Mouse (Mus musculus) layer of hippocampus, postnatal 14 days (tissue): ENCODE data around the gene Gm45837. TPM values are rescaled to one million over a fixed set of nuclear protein-coding genes. Genes with fewer than 3 reads are reported as not detected.

Source experiments
- DNase-seq, 2 experiments: peaks; one replicate each; pipeline ENCODE4 v3.0.0; 2021 to 2022; ENCODE audit warnings: low spot score in 2 of 2, mixed read lengths in 1 of 2
- total RNA-seq, 2 experiments: library from RNA; stranded (reverse); gene quantifications; 2 replicates each; pipeline ENCODE4 v1.2.3; 2021

Gm45837 gene
- total RNA-seq, 2 experiments from 2014 or later = not detected

- DNase-seq = no peak
Observed at GRCm38 (mm10) chr7:101498385-101498784, 87.7 kb downstream of the Gm45837 start.

- DNase-seq = peak; percentile 46 to 50
Observed at GRCm38 (mm10) chr7:101499251-101499650, 88.6 kb downstream of the Gm45837 start.

DNA sequence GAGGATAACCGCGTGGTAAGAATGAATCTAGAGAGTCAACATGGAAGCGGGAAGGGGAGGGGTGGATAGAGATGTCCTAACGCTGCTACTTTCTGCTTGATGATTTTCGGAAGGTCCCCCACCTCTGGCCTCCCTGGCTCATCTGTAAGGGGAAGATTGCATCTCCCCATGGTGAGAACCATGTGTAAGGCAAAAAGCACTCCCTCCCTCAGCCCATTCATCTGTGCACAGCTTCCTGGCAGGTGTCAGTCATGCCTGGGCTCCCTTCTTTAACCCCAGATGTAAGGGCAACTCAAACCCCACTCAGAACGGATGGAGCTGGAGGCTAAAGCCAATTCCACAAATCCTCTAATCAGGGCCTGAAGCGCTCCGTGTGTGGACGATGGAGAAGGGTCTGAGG, 89.0 kb downstream of the Gm45837 start:
- DNase-seq = no peak

GRCm38 (mm10) chr7:101501236-101501635, 90.5 kb downstream of the Gm45837 start:
- no peak for DNase-seq

GRCm38 (mm10) chr7:101501675-101502074, 91.0 kb downstream of the Gm45837 start:
- DNase-seq = no peak

DNA sequence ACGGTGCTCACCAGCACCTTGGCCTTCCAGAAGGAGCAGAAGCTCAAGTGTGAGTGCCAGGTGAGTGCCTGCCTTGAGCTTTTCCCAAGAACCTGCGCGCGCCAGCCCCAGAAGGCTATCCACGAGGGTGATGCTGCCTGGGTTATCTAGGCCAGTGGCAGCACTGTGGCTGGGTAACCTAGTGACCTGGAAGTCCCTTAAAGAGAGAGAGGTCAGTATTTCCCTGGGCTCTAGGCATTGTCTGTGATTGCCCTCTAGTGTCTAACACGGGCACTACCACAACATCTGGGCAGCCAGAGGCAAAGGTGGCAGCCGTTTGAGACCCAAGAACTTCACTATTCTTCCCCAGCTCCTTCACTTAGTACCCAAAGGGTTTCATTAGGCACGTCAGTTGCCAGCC, 92.7 kb downstream of the Gm45837 start:
- DNase-seq = peak; percentile 49 to 51

DNA sequence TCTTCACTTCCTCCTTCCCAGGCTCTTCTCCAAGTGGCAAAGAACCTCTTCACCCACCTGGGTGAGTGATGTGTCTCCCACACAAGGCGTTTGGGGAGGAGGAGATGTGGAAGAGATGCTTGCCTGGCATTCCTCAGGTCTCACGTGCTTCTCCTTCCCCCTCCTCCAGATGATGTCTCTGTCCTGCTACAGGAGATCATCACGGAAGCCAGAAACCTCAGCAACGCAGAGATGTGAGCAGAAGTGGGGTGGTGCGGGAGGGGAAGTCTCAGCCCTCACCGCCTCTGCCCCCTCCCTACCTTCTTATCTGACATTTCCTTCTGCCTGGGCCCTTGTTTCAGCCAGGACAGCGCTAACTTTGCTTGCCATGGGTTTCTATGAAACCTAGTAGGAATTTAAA, 93.1 kb downstream of the Gm45837 start:
- DNase-seq = no peak

DNA sequence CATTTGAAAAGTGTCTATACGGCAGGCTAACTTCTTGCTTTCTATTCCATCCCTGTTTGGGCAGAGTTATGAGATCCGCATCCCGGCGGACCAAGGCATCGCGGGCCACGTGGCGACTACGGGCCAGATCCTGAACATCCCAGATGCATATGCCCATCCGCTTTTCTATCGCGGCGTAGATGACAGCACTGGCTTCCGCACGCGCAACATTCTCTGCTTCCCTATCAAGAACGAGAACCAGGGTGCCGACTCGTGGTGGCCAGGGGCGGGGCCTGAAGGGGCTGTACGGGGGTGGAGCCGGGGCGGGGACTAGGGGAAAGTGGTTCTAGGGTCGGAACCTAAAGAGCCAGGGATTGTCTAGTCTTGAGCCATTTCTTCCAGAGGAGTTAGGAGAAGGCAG, 93.8 kb downstream of the Gm45837 start:
- no peak for DNase-seq

DNA sequence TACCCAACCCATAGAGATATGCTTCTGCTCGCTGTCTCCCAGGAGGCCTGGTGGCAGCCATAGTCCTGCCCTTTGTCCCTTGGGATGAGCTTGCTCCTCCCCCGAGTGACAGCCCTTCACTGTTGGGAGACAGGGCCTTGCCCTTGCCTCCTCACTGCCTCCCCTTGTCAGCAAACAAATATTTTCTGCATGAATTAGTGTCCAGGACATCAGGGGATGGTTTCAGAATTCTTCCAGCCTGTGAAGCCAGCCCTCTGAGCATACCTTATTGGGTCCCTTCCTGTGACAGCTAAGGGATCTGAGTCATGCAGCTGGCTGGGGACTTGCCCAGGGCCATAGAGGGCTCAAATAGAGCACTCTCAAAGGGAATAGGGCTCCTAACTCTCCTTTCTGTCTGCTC, 98.5 kb downstream of the Gm45837 start:
- no peak for DNase-seq

- peak in 1 of 2 experiments; percentile 36 for DNase-seq
Observed at GRCm38 (mm10) chr7:101513655-101514054, 103.0 kb downstream of the Gm45837 start.

DNA sequence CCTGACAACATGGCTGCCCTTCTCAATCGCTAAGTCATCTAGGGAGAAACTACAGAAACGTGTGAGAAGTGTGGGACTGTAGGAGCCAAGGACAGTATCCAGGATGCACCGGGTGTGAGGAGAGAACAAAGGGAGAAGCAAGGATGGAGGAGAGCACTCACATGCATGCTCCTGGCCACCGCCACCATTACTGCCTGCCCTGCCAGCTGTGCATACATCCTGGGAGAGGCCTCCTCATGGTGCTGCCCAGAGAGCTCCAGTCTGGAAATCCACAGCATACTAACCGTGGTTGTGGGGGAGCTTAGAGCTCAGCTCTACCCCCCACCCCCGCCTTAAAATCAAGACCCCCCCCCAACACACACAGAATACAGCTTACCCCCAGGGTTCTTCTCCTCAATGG, 104.1 kb downstream of the Gm45837 start:
- DNase-seq = no peak

GRCm38 (mm10) chr7:101515295-101515694, 104.6 kb downstream of the Gm45837 start:
- DNase-seq = no peak

DNA sequence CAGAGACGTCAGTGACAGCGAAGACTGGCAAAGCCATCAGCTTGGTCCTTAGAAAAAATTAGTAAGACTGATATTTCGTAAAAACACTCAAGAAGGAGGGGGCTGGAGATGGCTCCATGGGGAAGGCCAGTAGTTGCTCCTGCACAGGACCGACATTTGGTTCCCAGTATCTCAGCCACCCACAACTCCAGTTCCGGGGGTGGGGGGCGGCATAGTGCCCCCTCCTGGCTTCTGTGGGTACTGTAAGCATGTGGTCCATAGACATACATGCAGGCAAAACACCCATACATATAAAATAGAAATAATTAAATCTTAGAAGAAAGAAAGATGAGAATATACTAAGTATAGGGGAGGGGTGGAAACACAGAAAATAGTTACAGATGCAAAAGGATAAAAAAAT, 105.8 kb downstream of the Gm45837 start:
- DNase-seq = no peak

DNA sequence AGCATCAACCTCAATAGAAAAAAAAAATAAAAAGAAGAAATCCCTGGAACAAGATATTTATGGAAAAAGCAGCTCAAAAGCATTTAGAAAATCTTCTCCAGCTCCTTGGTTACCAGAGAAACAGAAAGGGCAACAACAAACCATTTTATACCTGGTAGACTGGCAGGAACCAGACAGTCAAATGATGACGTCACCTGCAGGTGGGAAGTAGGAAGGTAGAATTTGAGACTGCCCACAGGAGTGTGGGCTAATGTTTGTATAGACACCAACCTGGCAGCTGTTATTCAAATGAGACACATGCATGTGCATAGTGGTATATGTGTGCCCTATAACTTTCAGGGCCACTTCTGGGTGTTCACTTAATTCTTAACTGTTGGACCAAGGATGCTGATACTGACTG, 111.0 kb downstream of the Gm45837 start:
- no peak for DNase-seq

- DNase-seq = no peak
Observed at GRCm38 (mm10) chr7:101523205-101523604, 112.5 kb downstream of the Gm45837 start.

DNA sequence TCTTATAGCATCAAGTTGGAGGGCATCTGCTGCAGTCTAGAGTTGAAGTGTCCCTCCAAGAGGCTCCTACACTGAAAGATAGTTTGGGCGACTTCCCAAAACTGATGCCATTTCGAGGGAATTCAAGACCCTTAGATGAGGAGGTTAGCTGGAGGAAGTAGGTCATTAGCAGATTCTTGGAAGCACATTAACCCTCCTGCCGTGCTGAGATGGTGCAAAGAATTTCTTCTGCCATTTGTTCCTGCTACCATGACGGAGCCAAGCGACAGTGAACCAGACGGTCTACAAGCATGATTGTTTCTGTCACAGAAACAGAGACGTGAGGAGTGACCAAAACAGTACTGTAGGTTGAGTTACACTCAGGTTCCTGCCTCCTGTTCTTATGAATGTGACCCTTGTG, 115.8 kb downstream of the Gm45837 start:
- no peak for DNase-seq

DNA sequence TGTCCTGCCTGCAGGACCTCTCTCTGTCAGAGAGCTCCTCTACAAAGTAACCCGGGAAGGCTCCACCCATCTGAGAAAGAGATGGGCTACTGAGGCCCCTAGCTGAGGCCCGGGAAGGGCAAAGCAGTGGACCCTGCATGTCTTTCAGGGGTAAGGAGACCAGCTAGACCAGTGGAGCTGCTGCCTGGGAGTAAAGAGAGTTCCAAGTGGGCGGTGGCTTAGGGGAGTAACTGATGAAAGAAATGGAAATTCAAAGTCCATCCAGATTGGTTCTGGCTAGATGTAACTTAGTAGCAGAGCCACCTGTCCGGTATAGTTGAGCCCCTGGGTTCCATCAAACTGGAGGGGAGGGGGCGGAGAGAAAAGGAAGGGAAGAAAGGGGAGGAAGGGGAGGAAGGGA, 123.7 kb downstream of the Gm45837 start:
- no peak for DNase-seq

DNA sequence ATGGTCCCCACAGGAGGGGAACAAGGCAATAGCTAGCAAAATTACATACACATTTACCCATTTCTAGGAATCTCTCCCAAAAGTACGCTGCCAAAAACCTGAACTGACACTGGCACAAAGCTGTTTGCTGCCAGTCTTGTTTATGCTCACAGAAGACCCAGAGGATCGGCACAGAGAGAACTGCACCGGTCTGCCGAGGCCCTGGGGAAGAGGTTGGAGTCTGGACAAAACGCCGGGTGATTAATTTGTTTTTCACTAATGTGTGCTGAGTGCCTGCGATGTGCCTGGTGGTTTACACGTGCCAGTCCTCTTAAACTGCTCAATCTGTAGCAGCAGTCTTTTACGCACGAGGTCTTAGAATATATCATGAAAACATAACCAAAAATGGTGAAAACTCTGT, 124.4 kb downstream of the Gm45837 start:
- DNase-seq = no peak

DNA sequence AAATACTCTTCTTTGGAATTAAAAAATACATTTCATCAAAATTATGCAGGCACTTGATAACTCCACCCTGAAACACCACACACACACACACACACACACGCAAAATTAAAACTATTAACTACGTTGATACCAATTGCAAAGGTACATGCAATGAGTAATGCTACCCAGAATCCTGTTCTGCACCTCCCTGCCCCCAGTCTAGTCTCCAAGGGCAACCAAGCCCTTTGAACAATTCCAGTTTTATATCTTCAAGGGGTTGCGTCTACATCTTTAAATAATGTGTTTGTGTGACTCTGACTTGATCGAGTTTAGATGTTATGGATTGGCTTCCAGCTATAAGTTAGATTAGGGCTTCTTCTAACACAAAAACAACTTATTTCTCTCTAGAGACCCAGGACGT, 124.8 kb downstream of the Gm45837 start:
- no peak for DNase-seq

DNA sequence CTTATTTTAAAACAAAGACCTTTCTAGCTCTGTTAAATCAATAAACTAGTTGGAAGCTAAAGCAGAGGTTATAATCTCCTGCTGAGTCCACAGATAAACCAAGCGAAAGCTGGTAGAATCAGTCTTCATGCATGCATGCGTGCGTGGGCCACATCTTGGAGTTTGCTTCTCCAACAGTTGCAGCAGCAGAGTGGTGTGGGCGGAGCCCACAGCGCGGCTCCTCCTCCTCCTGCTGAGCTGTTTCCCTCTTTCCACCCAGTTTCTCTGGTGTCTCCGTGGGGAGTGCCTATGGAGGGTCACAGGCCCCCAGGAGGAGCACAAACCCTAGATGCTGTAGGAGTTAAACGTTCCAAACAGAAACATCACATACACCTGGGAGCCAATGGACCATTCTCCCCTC, 126.9 kb downstream of the Gm45837 start:
- DNase-seq = no peak

- peak; percentile 46 to 80 for DNase-seq
Observed at GRCm38 (mm10) chr7:101538141-101538933, 127.7 kb downstream of the Gm45837 start.

- no peak for DNase-seq
Observed at GRCm38 (mm10) chr7:101539774-101540173, 129.1 kb downstream of the Gm45837 start.

DNA sequence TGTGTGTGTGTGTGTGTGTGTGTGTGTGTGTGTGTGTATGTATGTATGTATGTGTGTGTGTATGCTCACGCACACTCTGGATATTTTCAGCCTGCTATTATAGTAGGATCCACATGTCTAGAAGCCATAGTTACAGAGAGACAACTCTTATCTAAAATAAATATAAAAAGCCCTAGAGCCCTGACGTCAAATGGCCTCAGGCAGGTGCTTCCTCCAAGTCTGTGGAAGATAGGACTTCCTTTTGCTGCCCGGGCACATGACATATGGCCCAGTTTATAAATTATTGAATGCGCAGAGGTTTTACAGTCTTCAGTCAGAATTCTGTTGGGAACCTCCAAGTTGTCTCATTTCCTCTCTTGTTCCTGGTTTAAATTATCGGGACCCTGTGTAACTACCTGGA, 130.0 kb downstream of the Gm45837 start:
- DNase-seq = no peak
